Mouse (Mus musculus): ENCODE data around the gene Inka1.

DNA sequence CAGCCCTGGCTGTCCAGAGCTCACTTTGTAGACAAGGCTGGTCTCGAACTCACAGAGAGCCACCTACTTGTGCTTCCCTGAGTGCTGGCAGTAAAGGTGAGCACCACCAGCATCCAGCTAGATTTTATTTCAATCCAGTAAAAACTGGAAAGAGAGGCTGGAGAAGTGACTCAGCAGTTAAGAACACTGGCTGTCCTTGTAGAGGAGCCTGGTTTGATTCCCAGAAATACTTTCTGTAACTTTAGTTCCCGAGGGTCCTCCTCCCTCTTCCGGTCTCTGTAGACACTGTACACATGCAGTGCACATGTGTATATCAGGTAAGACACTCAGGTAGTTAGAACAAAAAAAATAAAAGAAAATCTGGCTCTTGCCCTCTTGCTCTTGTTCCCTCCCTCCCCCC, 2.3 kb upstream of the Inka1 start:
- TF ChIP-seq POLR2A (IDR thresholded peaks at IDR 0.05; ENCODE audit: low read depth, low read length) (peak; percentile 46; the same call in 1 of the 2 replicates), CTCF (IDR thresholded peaks at IDR 0.05; ENCODE audit: borderline replicate concordance, insufficient read depth, low read length) (no peak)

All from embryonic fibroblast, embryonic 13.5 days (primary cell).